In the genomic region with DNA sequence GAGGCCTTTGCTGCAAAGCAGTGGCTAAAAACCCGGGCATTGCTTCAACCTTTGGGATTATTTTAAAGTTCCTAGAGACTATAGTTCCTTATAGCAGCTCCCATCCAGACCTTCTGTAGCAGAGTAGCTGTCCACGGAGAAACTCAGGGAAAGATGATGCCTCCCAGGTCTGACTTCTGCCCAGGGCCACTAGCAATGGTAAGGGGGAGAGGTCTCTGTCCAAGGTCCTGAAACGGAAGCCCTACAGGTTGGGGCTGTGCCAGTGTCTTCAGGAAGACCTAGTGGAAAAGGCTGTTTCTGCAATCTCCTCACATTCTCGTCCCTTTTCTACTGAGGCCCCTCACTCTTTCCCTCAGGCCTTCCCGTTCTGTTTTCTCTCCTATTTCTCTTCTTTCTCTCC, we compare ENCODE assay signal across 9 mouse cellular contexts.
A peak's percentile ranks its signal among the peaks of the same experiment; 100 is the strongest.
DNase-seq lines count a peak whose midpoint lies in the region; ATAC-seq lines count a peak whose summit lies in the region.
"Had no signal": no experiment of that assay in that cellular context is flagged by ENCODE, and none has a peak within 500 bp of the region (broad histone marks: within the 10 kb centered on the region; RNA-seq: fewer than 3 reads in every experiment).

No protein-coding gene starts in this region.

- no peaks in the 10 kb centered on the region for H3K9me3 ChIP-seq in heart, embryonic 10.5 days
- H3K9me3 ChIP-seq in liver, embryonic 11.5 days (ENCODE audit: control insufficient read depth, low read length) = no peaks in the 10 kb centered on the region; the same call in 1 of the 2 replicates
- H3K9me3 ChIP-seq in intestine, embryonic 15.5 days = no peaks in the 10 kb centered on the region
- H3K9me3 ChIP-seq: midbrain, embryonic 12.5 days had no signal

- peak; percentile 80 for DNase-seq in heart, embryonic 10.5 days (ENCODE audit: low spot score)
- no peak for DNase-seq in heart, postnatal 25 days (ENCODE audit: low spot score)
- DNase-seq in 416B (ENCODE audit: low read depth) = peak; percentile 53
- DNase-seq in liver, embryonic 11.5 days (ENCODE audit: low spot score) = peak; percentile 43
- DNase-seq in thymus, postnatal 36 days = peak; percentile 46 to 49
- DNase-seq in cerebellum, adult 9-10 months = no peak

- H3K4me2 ChIP-seq in liver, embryonic 11.5 days = no peak overlapping the region
- no peak overlapping the region for H3K4me2 ChIP-seq in intestine, embryonic 15.5 days (replicated peaks)
- H3K4me2 ChIP-seq: midbrain, embryonic 12.5 days had no signal

- peaks cover 52% of the 10 kb centered on the region for H3K27me3 ChIP-seq in heart, embryonic 10.5 days (ENCODE audit: insufficient read depth, poor library complexity, severe bottlenecking)
- H3K27me3 ChIP-seq in liver, embryonic 11.5 days (replicated peaks; ENCODE audit: control insufficient read depth, insufficient read depth, low read length) = no peaks in the 10 kb centered on the region
- 0 out of 2 replicates have a peak, but pooled peaks cover 3% of the 10 kb centered on the region for H3K27me3 ChIP-seq in intestine, embryonic 15.5 days (replicated peaks)

- 12% methylated on average over 5 of the region's 5 CpGs for WGBS in heart, embryonic 10.5 days
- 14% methylated on average over 5 of the region's 5 CpGs for WGBS in liver, embryonic 11.5 days
- WGBS in intestine, embryonic 15.5 days = 10% methylated on average over 5 of the region's 5 CpGs

- H3K4me3 ChIP-seq in heart, embryonic 10.5 days = no peak overlapping the region
- no peak overlapping the region for H3K4me3 ChIP-seq in liver, embryonic 11.5 days (ENCODE audit: low read depth, low read length)
- no peak overlapping the region for H3K4me3 ChIP-seq in intestine, embryonic 15.5 days (replicated peaks)
- H3K4me3 ChIP-seq: midbrain, embryonic 12.5 days had no signal

- H3K27ac ChIP-seq in heart, embryonic 10.5 days = no peak overlapping the region
- H3K27ac ChIP-seq in liver, embryonic 11.5 days (ENCODE audit: low read depth, low read length) = no peak overlapping the region
- H3K27ac ChIP-seq in intestine, embryonic 15.5 days = no peak overlapping the region
- H3K27ac ChIP-seq: midbrain, embryonic 12.5 days had no signal

- peak; percentile 73; the same call in 1 of the 2 replicates for ATAC-seq in common myeloid progenitor, adult 5-6 weeks (replicated peaks; ENCODE audit: low read depth, poor library complexity, severe bottlenecking)
- no peak for ATAC-seq in liver, embryonic 11.5 days (replicated peaks; ENCODE audit: low FRiP score)
- ATAC-seq in intestine, embryonic 15.5 days = no peak

- no peak overlapping the region for H3K9ac ChIP-seq in liver, embryonic 11.5 days (ENCODE audit: low read depth, low read length)
- H3K9ac ChIP-seq in intestine, embryonic 15.5 days = no peak overlapping the region
- H3K9ac ChIP-seq: midbrain, embryonic 12.5 days had no signal

- H3K4me1 ChIP-seq in heart, embryonic 10.5 days = no peaks in the 10 kb centered on the region
- H3K4me1 ChIP-seq in liver, embryonic 11.5 days (replicated peaks; ENCODE audit: control insufficient read depth, insufficient read depth, low read length) = no peaks in the 10 kb centered on the region
- no peaks in the 10 kb centered on the region for H3K4me1 ChIP-seq in intestine, embryonic 15.5 days (replicated peaks)

- intact Hi-C loops in heart, postnatal 25 days (cut with DNase I) = no loop called here

- H3K36me3 ChIP-seq in heart, embryonic 10.5 days = no peaks in the 10 kb centered on the region
- no peaks in the 10 kb centered on the region for H3K36me3 ChIP-seq in liver, embryonic 11.5 days (ENCODE audit: control insufficient read depth, insufficient read depth, low read length)
- H3K36me3 ChIP-seq in intestine, embryonic 15.5 days = no peaks in the 10 kb centered on the region
- H3K36me3 ChIP-seq: midbrain, embryonic 12.5 days had no signal

Comparison
In these comparisons a context has a peak if more than half of its experiments do, and no peak if none do; other contexts are left out.
1. DNase-seq: peak in heart, embryonic 10.5 days (single experiment), 416B (single experiment), liver, embryonic 11.5 days (single experiment) and thymus, postnatal 36 days (2 of 2); none in heart, postnatal 25 days (single experiment) and cerebellum, adult 9-10 months (single experiment).